Mouse (Mus musculus): ENCODE data around the gene Ubxn2a. TPM values are rescaled to one million over a fixed set of nuclear protein-coding genes. Genes with fewer than 3 reads are reported as not detected.

Ubxn2a gene
- 5.9 and 6.3 TPM in 2 replicates for polyA plus RNA-seq (2012; rRNA removed)

DNA sequence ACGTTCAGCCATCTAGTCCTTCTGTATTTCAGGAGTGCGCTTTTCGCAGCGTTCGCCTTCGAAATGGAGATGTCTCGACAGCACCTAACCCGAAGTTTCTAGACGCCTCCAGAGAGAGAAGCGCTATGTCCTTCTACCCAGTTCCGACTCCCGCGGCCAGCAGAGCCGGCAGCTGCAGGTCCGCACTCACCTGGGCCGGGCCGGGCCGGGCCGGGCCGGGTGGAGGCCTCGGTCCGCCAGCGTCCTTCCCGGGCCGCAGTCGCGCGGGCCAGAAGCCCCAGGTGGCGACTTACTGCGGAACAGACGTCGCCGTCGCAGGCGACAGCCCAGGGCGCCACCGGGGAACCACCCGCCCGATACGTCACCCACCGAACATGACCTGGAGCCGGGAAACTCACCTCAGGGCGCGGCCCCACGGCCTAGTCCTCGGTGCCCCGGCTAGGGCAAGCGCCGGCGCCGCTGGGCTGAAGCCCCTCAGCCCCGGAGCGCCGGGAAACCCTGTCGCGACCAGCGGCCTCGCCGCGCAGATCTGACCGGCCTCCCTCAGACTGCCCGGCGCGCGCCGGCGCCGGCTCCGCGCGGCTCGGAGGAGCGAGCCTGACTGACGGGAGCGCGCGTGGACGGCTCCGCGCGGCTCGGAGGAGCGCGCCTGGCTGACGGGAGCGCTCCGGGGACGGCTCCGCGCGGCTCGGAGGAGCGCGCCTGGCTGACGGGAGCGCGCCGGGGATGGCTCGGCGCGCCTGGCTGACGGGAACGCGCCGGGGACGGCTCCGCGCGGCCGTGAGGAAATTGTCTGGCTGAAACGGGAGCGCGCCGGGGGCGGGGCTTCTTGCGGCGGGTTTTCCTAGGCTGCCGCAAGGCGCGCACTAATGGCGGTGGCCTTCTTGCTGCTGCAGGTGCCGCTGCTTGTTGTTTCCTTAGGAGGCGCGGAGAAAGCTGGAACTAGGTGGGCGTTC is at the start of gene Ubxn2a:
Gene Ubxn2a (minus strand): TSS at position 755 of the 956 bp plus-strand sequence.
- DNase-seq, result peak; percentile 94
- peak within 1 kb of the TSS; percentile 81 for H3K4me3 ChIP-seq (replicated peaks; ENCODE audit: extremely low read depth, low read depth, low read length)
- under 1% methylated on average over 125 of the region's 125 CpGs for WGBS
- H3K4me1 ChIP-seq (ENCODE audit: control insufficient read depth, insufficient read depth, low read length), result no peaks in the 10 kb centered on the region; the same call in 1 of the 2 replicates
- TF ChIP-seq POLR2A (IDR thresholded peaks at IDR 0.05; ENCODE audit: borderline replicate concordance, extremely low read depth, low read depth, low read length) (peak; percentile 60), CTCF (IDR thresholded peaks at IDR 0.05; ENCODE audit: insufficient read depth, low read length) (no peak)

DNA sequence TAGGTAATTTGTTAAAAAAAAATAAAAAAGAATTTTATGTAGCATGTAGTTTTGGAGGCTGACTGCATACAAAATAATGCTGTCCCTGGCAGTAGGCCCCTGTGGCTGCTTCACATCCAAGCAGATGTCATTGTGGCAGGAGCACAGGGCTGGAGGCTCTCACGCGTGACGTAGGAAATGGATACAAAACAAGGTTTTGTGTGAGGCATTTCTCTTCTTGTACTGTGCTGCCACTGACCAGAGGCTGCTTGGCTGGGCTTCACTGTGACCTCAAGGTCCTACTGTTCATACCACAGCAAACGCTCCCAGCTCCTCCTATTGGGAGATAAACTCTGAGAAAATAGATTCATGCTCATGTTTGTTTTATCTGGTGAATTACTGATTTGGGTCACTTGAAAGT is 45.7 kb upstream of the Ubxn2a start:
- DNase-seq, result no peak
- 85% methylated on average over 4 of the region's 4 CpGs for WGBS
- Histone ChIP-seq H3K4me1 (ENCODE audit: control insufficient read depth, insufficient read depth, low read length) (no peaks in the 10 kb centered on the region), H3K4me3 (replicated peaks; ENCODE audit: extremely low read depth, low read depth, low read length) (no peak overlapping the region)
- TF ChIP-seq POLR2A (IDR thresholded peaks at IDR 0.05; ENCODE audit: borderline replicate concordance, extremely low read depth, low read depth, low read length), result no peak
- TF ChIP-seq CTCF (IDR thresholded peaks at IDR 0.05; ENCODE audit: insufficient read depth, low read length), result no peak

DNA sequence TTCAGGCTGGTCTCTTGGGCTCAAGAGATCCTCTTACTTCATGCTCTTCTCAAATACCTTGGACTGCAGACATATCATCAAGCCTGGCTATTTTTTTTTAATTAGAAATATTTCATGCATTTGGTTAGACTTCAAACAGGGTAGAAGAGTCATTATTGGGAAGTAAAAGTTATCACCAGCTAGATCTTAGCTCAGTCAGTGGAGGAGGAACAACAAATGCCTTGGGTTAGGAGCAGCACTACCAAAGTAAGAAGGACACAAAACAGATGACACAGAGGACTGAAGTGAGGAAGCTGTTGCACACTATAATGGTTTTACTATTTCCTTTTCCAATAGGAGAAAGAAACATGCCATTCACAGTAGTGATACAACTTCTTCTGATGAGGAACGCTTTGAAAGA is 44.8 kb upstream of the Ubxn2a start:
- 94% methylated on average over 1 of the region's 1 CpGs for WGBS
- Histone ChIP-seq H3K4me1 (ENCODE audit: control insufficient read depth, insufficient read depth, low read length) (no peaks in the 10 kb centered on the region), H3K4me3 (replicated peaks; ENCODE audit: extremely low read depth, low read depth, low read length) (no peak overlapping the region)
- DNase-seq, result no peak
- TF ChIP-seq POLR2A (IDR thresholded peaks at IDR 0.05; ENCODE audit: borderline replicate concordance, extremely low read depth, low read depth, low read length) (no peak), CTCF (IDR thresholded peaks at IDR 0.05; ENCODE audit: insufficient read depth, low read length) (no peak)

DNA sequence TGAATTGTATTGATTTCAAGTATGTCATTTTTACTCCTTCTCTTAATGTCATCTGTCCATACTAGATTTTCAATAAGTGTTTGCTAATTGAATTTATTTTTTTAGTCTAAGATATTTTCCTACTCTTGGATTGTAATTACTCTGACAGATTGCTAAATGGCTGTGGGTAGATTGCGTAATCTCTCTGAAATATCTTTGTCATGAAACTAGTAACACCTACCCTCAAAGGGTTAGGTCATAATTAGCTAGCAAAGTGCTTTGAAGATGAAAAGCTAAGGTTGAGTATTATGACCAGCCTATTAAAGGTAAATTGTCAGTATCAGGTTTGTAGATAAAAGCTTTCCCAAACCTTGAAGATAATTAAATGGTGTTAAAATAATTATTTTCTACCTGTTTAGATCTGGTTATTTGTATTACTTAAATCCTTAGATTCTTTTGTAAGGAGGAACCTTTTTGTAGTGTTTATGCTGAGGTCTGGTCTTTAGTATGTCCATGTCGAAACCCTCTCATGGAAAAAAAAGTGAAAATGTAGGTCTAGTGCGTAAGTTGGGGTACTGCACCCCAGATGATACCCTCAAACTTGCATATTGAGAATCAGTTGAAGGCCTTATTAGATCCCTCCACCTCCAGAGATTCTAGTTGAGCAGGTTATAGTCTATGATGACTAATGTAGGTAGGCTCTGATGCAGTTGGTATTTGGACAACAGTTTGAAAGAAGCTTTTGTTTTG is 23.5 kb upstream of the Ubxn2a start:
- TF ChIP-seq CTCF (IDR thresholded peaks at IDR 0.05; ENCODE audit: insufficient read depth, low read length) (no peak), POLR2A (IDR thresholded peaks at IDR 0.05; ENCODE audit: borderline replicate concordance, extremely low read depth, low read depth, low read length) (no peak)

DNA sequence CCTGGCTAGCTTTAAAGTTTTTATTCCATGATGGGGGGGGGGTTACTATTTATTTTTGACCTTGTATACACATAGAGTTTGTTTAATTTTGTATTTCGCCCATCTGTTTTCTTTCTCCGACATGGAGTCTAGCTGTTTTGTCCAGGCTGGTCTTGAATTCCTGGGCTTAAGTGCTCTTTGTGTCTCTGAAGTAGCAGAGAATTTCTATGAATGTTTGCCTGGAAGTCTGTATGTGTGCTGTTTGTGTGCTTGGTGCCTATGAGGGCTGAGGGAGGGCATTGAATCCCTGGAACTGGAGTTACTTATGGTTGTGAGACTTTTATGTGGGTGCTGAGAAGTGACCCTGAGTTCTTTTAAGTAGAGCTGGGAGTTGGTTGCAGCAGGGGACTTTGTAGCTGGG is 20.7 kb upstream of the Ubxn2a start:
- Histone ChIP-seq H3K4me3 (replicated peaks; ENCODE audit: extremely low read depth, low read depth, low read length) (no peak overlapping the region), H3K4me1 (ENCODE audit: control insufficient read depth, insufficient read depth, low read length) (peaks cover 4% of the 10 kb centered on the region; the same call in 1 of the 2 replicates)
- TF ChIP-seq POLR2A (IDR thresholded peaks at IDR 0.05; ENCODE audit: borderline replicate concordance, extremely low read depth, low read depth, low read length), result no peak
- TF ChIP-seq CTCF (IDR thresholded peaks at IDR 0.05; ENCODE audit: insufficient read depth, low read length), result no peak
- no peak for DNase-seq
- 50% methylated on average over 2 of the region's 2 CpGs for WGBS

More for the DNA sequence above, 23.5 kb upstream of the Ubxn2a start:
- H3K4me3 ChIP-seq (replicated peaks; ENCODE audit: extremely low read depth, low read depth, low read length), result no peak overlapping the region
- no peak for DNase-seq
- H3K4me1 ChIP-seq (ENCODE audit: control insufficient read depth, insufficient read depth, low read length), result 0 out of 2 replicates have a peak, but pooled peaks cover 2% of the 10 kb centered on the region
- 78% methylated on average over 3 of the region's 3 CpGs for whole genome bisulfite sequencing

DNA sequence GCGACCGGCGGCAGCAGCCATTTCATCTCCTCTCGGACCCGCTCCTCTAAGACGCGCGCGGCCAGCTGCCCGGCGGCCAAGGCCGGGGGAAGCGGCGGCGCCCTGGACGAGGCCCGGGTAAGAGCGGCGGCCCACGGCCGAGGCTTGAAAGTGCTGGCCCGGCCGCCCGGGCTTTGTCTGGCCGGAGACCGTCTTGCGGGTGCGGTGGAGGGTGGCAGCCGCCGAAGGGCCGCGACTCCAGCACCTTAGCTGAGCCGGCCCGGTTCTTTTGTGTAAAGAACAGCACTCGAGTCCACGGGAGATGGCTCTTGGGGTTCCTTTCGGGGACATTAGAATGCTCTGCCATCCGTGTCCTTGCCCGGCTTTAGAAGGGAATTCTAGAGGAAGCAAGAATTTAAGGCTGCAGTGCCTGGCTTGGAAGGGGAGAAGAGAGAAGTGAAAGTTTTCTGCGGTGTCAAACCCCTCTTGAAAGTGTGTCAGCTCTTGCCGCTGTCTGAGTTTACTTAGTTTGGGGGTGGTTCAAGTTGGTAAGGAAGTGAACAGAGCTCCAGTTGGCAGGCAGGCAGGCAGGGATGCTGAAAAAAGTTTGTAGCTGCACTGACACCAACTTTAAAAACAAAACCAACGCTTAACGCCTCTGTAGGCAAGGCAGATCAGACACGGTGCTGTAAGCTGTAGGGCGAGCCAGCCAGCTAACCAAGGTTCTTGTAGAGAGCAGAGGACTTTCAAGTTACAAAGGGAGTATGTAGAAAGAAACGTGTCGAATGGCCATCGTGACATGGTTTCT is 10.5 kb upstream of the Ubxn2a start:
- no peak for TF ChIP-seq CTCF (IDR thresholded peaks at IDR 0.05; ENCODE audit: insufficient read depth, low read length)
- no peak for TF ChIP-seq POLR2A (IDR thresholded peaks at IDR 0.05; ENCODE audit: borderline replicate concordance, extremely low read depth, low read depth, low read length)
- DNase-seq, result peak; percentile 75
- WGBS, result under 1% methylated on average over 48 of the region's 48 CpGs
- H3K4me1 ChIP-seq (ENCODE audit: control insufficient read depth, insufficient read depth, low read length), result peaks cover 2% of the 10 kb centered on the region
- H3K4me3 ChIP-seq (replicated peaks; ENCODE audit: extremely low read depth, low read depth, low read length), result peak overlapping the region; percentile 74

DNA sequence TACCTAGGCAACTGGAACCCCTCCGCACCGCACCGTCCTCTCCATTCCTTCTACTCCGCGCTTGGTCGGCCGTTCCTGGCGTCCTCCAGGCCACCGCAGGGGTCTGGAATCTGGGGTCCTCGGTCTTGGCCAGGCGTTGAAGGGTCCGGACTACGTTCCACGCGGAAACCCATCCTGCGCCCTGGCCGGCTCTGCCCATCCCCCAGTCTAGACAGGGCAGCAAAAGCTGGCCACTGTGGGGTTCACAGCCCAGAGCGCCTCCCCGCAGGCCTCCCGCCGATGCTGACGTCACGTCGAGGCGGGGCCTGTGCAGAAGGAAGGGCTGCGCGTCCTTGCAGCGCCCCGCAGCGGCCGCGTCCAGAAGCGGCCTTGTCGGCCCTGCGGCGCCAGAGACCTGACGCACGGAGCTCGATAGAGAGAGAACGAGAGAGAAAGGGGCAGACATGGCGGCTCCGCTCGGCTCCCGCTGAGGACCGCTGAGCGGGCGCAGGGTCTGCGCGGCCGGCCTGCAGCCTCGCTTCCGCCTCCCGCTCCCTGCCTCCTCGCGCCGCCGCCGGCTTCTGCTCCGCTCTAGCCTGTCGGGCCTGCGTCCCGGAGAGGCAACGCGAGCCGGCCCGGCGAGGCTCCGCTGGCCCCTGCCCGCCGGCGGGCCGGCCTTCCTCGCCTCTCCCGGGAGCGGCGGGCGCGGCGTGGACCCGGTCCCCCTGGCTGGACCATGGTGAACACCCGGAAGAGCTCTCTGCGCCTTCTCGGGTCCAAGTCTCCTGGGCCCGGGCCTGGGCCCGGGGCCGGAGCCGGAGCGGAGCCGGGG is 9.7 kb upstream of the Ubxn2a start, which contains the start of gene Atad2b:
Gene Atad2b (plus strand): TSS at position 360 of the 811 bp plus-strand sequence.
- WGBS, result under 1% methylated on average over 87 of the region's 89 CpGs
- TF ChIP-seq CTCF (IDR thresholded peaks at IDR 0.05; ENCODE audit: insufficient read depth, low read length), result peak; percentile 61
- TF ChIP-seq POLR2A (IDR thresholded peaks at IDR 0.05; ENCODE audit: borderline replicate concordance, extremely low read depth, low read depth, low read length), result peak; percentile 93; the same call in 1 of the 2 replicates
- Histone ChIP-seq H3K4me1 (ENCODE audit: control insufficient read depth, insufficient read depth, low read length) (peaks cover 2% of the 10 kb centered on the region), H3K4me3 (replicated peaks; ENCODE audit: extremely low read depth, low read depth, low read length) (peak within 1 kb of the TSS; percentile 74)
- peak; percentile 98 for DNase-seq

DNA sequence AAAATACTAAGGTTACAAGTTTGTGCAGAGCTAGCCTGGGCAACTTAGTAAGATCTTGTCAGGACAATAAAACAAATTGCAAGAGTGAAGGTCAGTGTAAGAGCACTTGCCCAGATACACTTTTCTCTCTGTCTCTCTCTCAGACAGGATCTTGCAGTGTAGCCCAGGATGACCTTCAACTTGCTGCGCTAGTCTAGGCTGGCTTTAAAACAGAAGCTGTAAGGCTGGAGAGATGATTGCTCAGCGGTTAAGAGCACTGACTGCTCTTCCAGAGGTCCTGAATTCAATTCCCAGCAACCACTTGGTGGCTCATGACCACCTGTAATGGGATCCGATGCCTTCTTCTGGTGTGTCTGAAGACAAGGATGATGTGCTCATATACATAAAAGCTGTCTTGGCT is 7.4 kb upstream of the Ubxn2a start:
- peaks cover 2% of the 10 kb centered on the region for H3K4me1 ChIP-seq (ENCODE audit: control insufficient read depth, insufficient read depth, low read length)
- H3K4me3 ChIP-seq (replicated peaks; ENCODE audit: extremely low read depth, low read depth, low read length), result no peak overlapping the region
- WGBS, result 81% methylated on average over 3 of the region's 3 CpGs
- no peak for TF ChIP-seq POLR2A (IDR thresholded peaks at IDR 0.05; ENCODE audit: borderline replicate concordance, extremely low read depth, low read depth, low read length)
- no peak for TF ChIP-seq CTCF (IDR thresholded peaks at IDR 0.05; ENCODE audit: insufficient read depth, low read length)
- DNase-seq, result no peak
